Mouse (Mus musculus) frontal cortex, postnatal 10 days (tissue): ENCODE measurements around the gene Slc15a2.
A peak's percentile ranks its signal among the peaks of the same experiment; 100 is the strongest.

Experiments used
- DNase-seq, 2 experiments: peaks; one replicate each; pipeline ENCODE4 v3.0.0; 2022; ENCODE audit warnings: low spot score in 2 of 2, mixed read lengths in 1 of 2

Gene Slc15a2

DNA sequence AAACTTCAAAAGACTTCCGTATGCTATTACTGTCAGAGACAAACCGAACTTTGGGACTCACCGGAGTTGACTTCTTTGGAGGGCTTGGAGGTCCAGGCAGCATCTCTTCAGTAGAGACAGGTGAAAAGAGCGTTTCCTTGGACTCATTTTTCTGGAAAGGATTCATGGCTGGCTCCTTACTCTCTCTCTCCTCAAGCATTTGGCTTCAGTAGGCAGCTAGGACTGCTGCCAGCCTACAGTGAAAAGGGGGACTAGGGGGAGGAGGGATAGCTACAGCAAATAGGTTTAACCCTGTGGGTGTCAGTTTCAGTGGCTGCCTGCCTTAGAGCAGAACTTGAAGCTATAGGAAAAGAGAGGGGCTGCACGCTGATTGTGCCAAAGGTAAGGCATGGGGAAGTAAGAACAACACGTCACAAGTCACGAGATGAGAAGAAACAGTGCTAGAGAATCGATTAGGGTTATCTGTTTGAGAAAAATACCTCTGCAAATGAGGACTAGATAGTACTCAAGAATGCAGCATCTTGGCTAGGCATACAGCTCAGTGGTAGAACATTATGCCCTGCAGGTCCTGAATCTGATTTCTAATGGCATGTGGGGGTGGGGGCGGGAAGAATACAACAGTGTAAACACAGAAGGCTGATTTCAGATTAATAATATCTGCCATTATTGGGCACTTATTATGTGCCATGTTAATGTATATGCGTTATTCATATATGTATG, at the start of gene Slc15a2:
TSS of gene Slc15a2 (minus strand) at position 369 of the 720 bp plus-strand sequence.
- peak; percentile 31 to 34 for DNase-seq

- no peak for DNase-seq
Observed at GRCm38 (mm10) chr16:36828820-36829219, 44.1 kb upstream of the Slc15a2 start.

DNA sequence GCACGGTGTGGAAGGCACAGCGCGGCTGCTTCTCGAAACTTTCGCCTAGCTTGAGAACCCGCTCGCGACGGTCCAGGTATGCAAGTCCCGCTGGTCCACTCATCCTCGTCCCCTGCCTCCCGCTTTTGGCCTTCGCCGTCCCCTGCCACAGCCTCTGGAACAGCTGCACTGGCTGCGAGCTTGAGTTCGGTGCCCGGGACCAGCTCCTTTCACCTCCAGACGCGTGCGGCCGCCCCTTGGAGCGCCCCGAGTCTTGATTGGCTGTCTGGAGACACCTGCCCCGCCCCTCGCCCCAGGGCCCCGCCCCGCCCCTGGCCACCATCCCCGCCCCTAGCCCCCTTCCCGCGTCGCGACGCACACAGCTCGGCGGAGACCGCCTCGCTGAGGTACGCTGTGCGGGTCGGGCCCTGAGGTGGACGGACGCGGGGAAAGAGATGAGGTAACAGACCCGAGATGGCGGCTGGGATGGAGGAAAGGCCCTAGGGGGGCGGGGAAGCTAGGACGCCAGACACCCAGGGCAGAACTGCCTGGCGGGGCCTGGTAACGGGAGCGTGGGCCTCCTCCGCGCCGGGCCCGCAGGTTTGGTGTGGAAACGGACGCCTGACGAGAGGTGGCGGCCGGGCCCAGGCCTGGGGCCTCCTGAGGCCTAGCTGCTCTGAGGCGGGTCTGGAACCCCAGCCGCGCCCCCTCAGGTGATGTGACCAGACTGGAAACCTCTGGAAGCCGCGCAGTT, 43.5 kb upstream of the Slc15a2 start, which contains the start of gene Iqcb1:
TSS of gene Iqcb1 (plus strand) at position 332 of the 733 bp plus-strand sequence.
- peak; percentile 59 to 81 for DNase-seq

GRCm38 (mm10) chr16:36827611-36828053, 42.9 kb upstream of the Slc15a2 start:
- no peak for DNase-seq

- no peak for DNase-seq
Observed at GRCm38 (mm10) chr16:36821474-36821873, 36.7 kb upstream of the Slc15a2 start.

GRCm38 (mm10) chr16:36820747-36821146, 36.0 kb upstream of the Slc15a2 start:
- no peak for DNase-seq

DNA sequence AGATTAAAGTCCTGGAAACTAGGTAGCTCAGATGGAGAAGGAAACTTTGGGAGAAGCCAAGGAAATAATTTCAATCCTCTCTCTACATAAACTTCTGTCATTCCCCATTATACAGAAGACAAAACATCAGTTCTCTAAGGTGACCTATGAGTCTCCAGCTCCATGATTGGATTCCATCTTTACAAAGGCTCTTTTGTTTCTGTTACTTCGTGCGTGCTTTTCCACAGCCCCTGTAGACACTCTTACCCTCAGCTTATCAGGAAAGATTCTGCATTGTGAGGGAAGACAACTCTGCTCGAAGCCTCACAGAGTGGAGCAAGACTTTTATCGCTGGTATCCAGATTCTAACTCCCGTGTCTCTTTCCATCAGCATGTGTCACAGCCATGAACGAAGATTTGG, 35.3 kb upstream of the Slc15a2 start:
- no peak for DNase-seq

DNA sequence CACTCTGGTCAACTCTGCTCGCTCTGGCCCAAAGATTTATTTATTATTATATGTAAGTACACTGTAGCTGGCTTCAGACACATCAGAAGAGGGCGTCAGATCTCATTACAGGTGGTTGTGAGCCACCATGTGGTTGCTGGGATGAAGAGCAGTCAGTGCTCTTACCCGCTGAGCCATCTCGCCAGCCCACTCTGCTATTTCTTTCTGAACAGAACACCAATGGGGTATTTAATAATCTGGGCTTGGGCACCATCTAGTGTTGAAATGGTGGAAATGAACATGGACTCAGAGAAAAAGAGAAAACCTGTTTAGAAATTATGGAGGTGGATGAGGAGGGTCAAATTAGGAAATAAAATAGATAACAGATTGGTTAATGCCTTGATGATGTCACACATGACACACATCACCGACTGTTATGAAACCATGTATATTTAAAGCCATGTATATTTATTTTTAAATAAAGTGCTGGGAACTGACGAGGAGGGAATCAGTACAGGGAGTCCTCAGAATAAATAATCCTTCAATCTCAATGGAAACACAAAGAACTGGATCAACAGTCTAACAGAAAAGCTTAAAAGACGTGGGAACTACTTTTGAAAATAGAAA, 32.7 kb upstream of the Slc15a2 start:
- peak; percentile 73 to 75 for DNase-seq

DNA sequence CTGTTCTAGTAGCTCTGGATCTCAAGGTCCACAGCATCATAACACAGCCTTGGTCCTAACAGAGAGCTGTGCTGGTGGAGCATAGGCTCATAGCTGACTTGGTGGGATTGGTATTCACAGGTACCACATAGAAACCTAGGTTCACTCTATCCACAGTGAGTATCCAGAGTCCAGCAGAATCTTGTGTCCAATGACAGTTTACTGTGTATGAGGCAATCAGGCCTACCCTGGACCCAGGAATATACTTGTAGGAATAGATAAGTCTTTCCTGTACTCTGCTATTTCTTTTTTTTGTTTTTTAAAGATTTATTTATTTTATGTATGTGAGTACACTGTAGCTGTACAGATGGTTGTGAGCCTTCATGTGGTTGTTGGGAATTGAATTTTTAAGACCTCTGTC, 32.2 kb upstream of the Slc15a2 start:
- no peak for DNase-seq

- DNase-seq: no peak
Observed at GRCm38 (mm10) chr16:36813680-36814079, 28.9 kb upstream of the Slc15a2 start.

- DNase-seq: no peak
Observed at GRCm38 (mm10) chr16:36808616-36809015, 23.9 kb upstream of the Slc15a2 start.

DNA sequence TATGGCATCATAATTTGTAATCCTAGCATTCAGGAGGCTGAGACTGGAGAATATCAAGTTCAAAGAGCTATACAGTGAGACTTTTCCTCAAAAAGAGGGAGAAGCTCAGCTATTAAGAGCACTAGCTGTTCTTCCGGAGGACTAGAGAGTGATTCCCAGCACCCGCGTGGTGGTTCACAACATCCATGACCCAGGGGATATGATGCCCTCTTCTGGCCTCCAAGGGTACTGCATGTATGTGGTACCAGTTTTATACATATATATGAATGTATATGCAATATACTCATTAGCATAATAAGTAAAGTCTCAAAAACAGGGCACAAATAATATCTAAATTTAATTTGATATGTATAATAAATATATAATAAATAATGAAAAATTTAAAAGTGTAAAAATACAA, 17.6 kb upstream of the Slc15a2 start:
- no peak for DNase-seq

GRCm38 (mm10) chr16:36798334-36798733, 13.6 kb upstream of the Slc15a2 start:
- no peak for DNase-seq

- DNase-seq: no peak
Observed at GRCm38 (mm10) chr16:36794976-36795375, 10.2 kb upstream of the Slc15a2 start.

DNA sequence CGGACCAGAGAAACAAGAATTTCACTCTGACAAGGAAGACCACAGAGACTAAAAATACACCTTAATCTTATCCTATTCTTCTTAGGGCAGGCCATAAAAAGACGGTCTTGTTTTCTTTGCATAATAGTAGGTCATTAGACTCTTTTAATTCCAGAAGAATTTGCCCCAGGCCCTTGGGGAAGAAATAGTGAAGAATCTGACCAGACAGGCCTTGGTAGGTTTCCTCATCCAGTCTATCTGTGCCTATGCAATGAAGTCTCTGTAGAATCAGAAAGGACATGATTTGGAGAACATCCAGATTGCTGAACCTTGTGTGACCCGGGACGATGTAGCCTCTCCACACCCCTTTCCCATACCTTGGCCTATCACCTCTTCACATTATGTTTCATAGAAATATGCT, 5.4 kb upstream of the Slc15a2 start:
- no peak for DNase-seq

- no peak for DNase-seq
Observed at GRCm38 (mm10) chr16:36786466-36786865, 1.7 kb upstream of the Slc15a2 start.

DNA sequence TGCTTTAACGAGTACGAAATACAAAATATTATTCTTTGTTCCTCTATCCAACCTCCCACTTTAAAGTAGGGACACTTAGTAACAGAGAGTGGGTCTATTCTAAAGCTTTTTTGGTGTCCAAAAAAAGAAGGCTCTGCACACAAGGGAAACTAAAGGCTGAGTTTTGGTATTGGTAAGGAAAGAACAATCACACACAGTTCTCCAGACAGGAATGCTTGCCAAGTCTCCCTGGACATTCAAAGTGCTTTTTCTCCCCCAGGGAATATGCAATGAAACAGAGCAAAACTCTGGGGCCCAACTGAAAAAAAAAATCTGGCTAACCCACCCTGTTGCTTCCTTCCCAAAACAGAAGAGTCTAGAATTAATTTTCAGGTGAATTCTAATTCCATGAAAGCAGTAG, 616 bp downstream of the Slc15a2 start:
- DNase-seq: no peak

DNA sequence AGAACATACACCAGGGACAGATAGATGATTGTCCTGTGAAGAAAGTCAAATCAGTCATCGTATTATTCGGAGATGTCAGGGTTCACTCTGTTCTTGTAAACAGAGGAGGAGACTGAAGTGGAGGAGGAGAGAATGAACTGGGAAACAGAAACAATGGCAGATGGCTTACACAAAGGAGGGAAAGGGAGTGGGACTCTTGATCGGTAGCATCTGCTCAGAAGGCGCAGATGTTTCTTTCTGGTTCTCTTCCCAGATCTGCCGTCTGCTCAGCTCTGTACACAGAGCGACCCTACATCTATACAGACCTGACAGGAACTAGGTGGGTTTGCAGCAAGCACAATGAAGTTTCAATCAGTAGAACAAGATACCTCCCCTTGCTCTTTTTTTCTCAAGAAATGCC, 9.1 kb downstream of the Slc15a2 start:
- no peak for DNase-seq

DNA sequence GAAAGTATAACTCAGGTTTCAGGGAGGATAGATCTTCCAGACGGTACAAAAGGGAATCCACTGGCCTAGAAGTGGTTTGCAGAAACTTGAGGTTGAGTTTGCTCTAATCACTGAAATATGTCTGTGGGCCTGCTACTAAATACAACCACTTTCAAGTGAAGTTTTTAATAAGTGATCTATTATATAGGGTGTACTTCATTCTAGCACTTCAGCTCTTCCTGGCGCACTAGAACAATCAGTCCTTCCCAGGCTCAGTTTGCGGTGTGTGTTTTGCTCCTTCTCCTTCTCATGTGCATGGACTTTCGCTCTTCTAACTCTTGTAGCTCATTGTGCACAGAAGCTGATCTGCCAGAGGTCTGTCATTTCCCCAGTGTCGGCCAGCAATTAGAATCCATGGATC, 11.8 kb downstream of the Slc15a2 start:
- DNase-seq: no peak

DNA sequence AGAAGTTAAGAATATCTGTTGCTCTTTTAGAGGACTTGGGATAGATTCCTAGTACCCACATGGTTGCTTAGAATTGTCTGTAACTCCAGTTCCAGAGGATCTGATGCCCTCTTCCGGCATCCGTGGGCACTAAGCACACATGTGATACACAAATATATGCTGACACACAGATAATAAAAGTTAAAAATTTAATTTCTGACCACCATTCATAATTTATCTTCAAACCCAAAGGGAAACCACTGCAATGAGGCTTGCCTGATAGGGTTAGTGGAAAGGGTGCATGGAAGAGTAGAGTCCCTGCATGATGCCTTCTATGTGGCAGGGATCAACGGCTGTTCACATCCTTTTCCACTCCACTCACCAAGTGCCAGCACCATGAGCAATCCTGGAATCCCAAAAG, 13.1 kb downstream of the Slc15a2 start:
- DNase-seq: no peak

- DNase-seq: no peak
Observed at GRCm38 (mm10) chr16:36771244-36771643, 13.5 kb downstream of the Slc15a2 start.

DNA sequence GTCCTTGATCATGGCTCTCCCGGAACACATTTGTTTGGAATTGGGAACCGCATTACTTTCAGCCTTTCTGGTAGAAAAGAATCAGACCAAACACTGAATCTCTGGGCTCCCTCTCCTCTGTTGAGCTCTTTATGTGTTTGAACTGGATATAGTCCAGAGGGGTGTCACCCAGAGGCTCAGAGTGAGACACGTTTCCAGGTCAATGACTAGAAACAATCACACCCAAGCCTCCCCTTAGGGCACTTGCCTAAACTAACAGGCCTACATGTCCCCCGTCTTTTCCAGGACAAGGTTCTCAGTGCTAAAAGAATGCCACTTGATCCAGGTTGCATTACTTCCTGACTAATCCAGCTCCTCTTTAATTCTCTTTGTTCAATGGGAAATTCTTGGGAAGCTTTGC, 13.9 kb downstream of the Slc15a2 start:
- peak in 1 of 2 experiments; percentile 25 for DNase-seq
